Mouse (Mus musculus) C2C12 (cell line): Measurements from ENCODE around the gene Slmap. TPM values are rescaled to one million over a fixed set of nuclear protein-coding genes. Genes with fewer than 3 reads are reported as not detected.

Experiments
- H3K27me3 ChIP-seq: one replicate; pipeline ENCODE4 v1.6.1; 2011; ENCODE audit not compliant: control insufficient read depth, insufficient read depth, insufficient read length
- H3K36me3 ChIP-seq: one replicate; pipeline ENCODE4 v1.6.1; 2011; ENCODE audit not compliant: control insufficient read depth, insufficient read depth
- H3K4me3 ChIP-seq: one replicate; pipeline ENCODE4 v1.5.1; 2011; ENCODE audit warnings: mild to moderate bottlenecking, control low read depth; ENCODE audit not compliant: poor library complexity, insufficient read depth, severe bottlenecking
- H3K79me2 ChIP-seq: one replicate; pipeline ENCODE4 v1.6.1; 2011; ENCODE audit not compliant: control insufficient read depth, insufficient read depth
- H3K79me3 ChIP-seq: one replicate; pipeline ENCODE4 v1.6.1; 2011; ENCODE audit warnings: low read depth, control low read depth
- H3ac ChIP-seq: one replicate; pipeline ENCODE3; 2011; ENCODE audit warnings: low read depth; ENCODE audit not compliant: control insufficient read depth, insufficient read length
- CEBPB ChIP-seq: IDR thresholded peaks from one replicate; pipeline ENCODE4 v1.6.1; 2011; ENCODE audit warnings: low read depth, mild to moderate bottlenecking, control low read depth, moderate library complexity
- CTCF ChIP-seq: IDR thresholded peaks from one replicate; pipeline ENCODE4 v1.5.1; 2011; ENCODE audit not compliant: control insufficient read depth, insufficient read depth, insufficient read length
- FOSL1 ChIP-seq: IDR thresholded peaks from one replicate; pipeline ENCODE4 v1.8.0; 2011; ENCODE audit warnings: mild to moderate bottlenecking, low read length; ENCODE audit not compliant: poor library complexity, insufficient read depth, severe bottlenecking
- MAX ChIP-seq: IDR thresholded peaks from one replicate; pipeline ENCODE4 v1.6.1; 2011; ENCODE audit warnings: mild to moderate bottlenecking, control low read depth
- MYOD1 ChIP-seq: IDR thresholded peaks from one replicate; pipeline ENCODE4 v1.6.1; 2011; ENCODE audit warnings: low read depth; ENCODE audit not compliant: control insufficient read depth, insufficient read length
- MYOG ChIP-seq: IDR thresholded peaks from one replicate; pipeline ENCODE4 v1.6.1; 2011; ENCODE audit not compliant: control insufficient read depth, insufficient read length; ENCODE audit errors: extremely low read depth
- USF1 ChIP-seq: IDR thresholded peaks from one replicate; pipeline ENCODE4 v1.6.1; 2011; ENCODE audit warnings: low read depth, mild to moderate bottlenecking, control low read depth, moderate library complexity
- polyA plus RNA-seq: library from polyadenylated mRNA; unstranded; fragments of >200 nt; fragmentation: generic; extraction: Trizol; gene quantifications from one replicate; pipeline ENCODE4 v1.2.1, GENCODE M21; 2012; ENCODE audit warnings: missing spikeins

Slmap gene
- polyA plus RNA-seq, 1 experiment = 10.8 TPM

DNA sequence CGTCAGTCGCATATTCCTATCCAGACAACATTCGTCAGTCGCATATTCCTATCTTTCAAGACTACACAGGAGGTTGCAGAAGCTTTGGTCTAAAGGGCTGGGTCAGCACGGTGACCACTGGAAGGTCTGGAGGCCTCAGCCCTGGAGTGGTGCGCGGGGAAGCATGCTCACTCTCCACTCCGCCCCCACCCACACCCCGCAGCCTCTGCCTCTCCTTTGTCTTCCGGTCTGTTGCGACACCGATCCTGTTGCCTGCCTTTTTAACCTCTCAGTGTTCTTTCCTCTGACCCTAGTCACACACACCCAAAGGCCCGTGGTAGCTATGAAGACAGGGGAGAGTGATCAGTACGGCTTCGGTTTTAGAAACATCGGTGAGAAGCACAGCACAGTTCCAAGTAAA lies 79.9 kb downstream of the Slmap start:
- Histone ChIP-seq H3K79me2 (no peaks in the 10 kb centered on the region), H3K4me3 (no peak overlapping the region), H3ac (no peak overlapping the region), H3K36me3 (peaks cover 17% of the 10 kb centered on the region), H3K27me3 (no peaks in the 10 kb centered on the region), H3K79me3 (no peaks in the 10 kb centered on the region)
- TF ChIP-seq MYOG = no peak
- no peak for TF ChIP-seq MYOD1
- TF ChIP-seq USF1 = no peak
- TF ChIP-seq CEBPB = no peak
- no peak for TF ChIP-seq FOSL1
- no peak for TF ChIP-seq MAX
- TF ChIP-seq CTCF = no peak

DNA sequence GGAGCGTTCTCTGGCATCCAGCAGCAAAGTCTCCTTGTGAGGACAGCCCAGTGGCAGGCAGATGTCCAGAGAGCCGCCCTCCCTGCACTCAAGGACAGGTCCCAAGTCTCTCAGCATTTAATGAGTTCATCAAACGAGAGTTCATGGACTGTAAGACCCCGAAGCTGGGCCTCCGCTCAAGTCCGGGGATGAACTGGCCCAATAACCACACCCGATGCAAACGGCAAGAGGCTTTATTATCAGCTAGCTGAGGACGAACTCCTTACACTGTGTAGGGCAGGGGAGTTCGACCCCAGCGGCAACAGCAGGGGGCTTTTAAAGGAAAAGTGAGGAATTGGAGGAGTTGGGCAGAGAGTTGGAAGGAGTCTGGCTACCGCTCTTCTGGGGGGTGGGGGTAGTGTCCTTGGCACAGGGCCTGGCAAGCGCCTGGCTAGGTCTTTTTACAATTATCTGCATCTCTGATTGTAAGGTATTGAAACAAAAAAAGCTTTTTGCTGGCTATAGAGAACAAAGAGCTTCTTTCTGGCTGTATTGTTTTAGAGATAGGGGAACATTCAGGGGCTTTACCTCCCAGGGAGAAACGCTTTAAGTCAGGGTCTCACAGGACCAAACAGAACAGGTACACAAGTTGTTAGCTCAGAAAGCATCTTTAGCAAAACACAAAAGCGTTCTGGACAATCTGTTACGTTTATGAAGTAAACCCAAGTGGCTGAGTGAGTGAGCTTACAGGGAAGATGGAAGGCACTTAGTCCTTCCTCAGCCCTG lies 84.5 kb downstream of the Slmap start:
- Histone ChIP-seq H3K4me3 (no peak overlapping the region), H3K27me3 (no peaks in the 10 kb centered on the region), H3ac (no peak overlapping the region), H3K79me3 (no peaks in the 10 kb centered on the region), H3K79me2 (no peaks in the 10 kb centered on the region), H3K36me3 (peaks cover 12% of the 10 kb centered on the region)
- TF ChIP-seq USF1 (no peak), MYOD1 (no peak), CTCF (no peak), MAX (no peak), MYOG (no peak), CEBPB (no peak), FOSL1 (no peak)

DNA sequence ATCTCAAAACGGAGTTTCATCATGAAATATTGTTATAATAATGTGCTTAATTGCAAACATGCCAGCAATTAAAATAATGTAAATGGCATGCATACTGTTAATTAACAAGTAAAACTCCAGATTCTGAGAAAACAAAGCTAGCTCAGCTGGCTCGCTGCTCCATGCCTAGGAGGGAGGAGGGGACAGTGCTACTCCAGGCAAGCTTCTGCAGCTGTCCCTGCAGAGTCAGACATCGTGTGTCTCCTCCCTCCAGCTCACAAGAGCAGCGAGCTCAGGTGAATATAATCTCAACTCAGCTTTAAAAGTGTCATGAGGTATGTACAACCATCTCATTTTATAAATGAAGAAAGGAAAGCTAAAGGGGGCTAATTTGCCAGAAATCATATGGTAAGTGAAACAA lies 86.2 kb downstream of the Slmap start:
- Histone ChIP-seq H3K36me3 (peaks cover 17% of the 10 kb centered on the region), H3K27me3 (no peaks in the 10 kb centered on the region), H3K79me2 (no peaks in the 10 kb centered on the region), H3K4me3 (no peak overlapping the region), H3ac (no peak overlapping the region), H3K79me3 (no peaks in the 10 kb centered on the region)
- TF ChIP-seq CTCF = no peak
- no peak for TF ChIP-seq CEBPB
- no peak for TF ChIP-seq MYOD1

DNA sequence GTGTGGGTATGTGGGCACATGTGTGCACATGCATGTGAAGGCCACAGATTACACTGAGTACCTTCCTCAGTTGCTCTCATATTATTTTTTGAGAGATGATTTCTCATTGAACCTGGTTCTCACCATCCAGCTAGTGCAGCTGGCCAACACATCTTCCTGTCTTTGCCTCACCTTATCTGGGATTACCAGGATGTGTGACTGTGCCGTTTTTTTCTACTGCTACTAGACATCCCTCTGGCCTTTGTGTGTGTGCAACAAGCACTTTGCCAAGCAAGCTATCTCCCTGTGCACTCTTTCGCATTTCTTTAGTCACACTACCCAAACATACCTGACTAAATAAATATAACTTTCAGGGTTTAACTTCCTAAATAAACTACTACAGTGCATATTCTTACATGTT lies 87.5 kb downstream of the Slmap start:
- TF ChIP-seq MYOD1 (no peak), CTCF (no peak), MAX (no peak), CEBPB (no peak), FOSL1 (no peak), USF1 (no peak), MYOG (no peak)
- no peaks in the 10 kb centered on the region for H3K27me3 ChIP-seq
- peaks cover 15% of the 10 kb centered on the region for H3K36me3 ChIP-seq
- H3K4me3 ChIP-seq = no peak overlapping the region
- H3K79me2 ChIP-seq = no peaks in the 10 kb centered on the region
- no peaks in the 10 kb centered on the region for H3K79me3 ChIP-seq
- H3ac ChIP-seq = no peak overlapping the region

DNA sequence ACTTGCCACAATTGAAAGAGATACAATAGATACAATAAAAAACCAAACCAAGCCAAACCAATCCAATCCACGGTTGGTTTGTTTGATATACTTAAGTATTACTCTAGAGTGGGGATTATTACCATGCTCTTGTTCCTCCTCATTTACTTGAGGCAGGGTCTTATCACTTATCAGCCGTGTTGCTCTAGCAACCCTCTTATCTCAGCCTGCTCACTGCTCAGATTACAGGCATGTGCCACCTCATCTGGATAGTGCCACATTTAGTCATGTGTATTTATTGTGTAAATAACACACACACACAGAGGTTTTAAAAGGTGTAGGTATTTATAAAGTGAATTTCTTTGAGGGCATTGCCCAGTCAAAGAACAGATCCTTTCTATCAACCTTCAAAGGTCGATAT lies 88.2 kb downstream of the Slmap start:
- Histone ChIP-seq H3K79me3 (no peaks in the 10 kb centered on the region), H3K4me3 (no peak overlapping the region), H3K27me3 (no peaks in the 10 kb centered on the region), H3ac (no peak overlapping the region), H3K79me2 (no peaks in the 10 kb centered on the region), H3K36me3 (peaks cover 13% of the 10 kb centered on the region)
- TF ChIP-seq FOSL1 = no peak
- TF ChIP-seq MYOD1 = no peak
- no peak for TF ChIP-seq CEBPB
- no peak for TF ChIP-seq CTCF
- no peak for TF ChIP-seq USF1
- TF ChIP-seq MAX = no peak
- TF ChIP-seq MYOG = no peak

- no peaks in the 10 kb centered on the region for H3K79me3 ChIP-seq
- peaks cover 4% of the 10 kb centered on the region for H3K36me3 ChIP-seq
- TF ChIP-seq FOSL1 = no peak
- TF ChIP-seq MAX = no peak
- no peak for TF ChIP-seq CEBPB
- no peak for TF ChIP-seq CTCF
- no peak for TF ChIP-seq MYOD1
- no peak for TF ChIP-seq MYOG
- TF ChIP-seq USF1 = no peak
- H3K4me3 ChIP-seq = no peak overlapping the region
- no peak overlapping the region for H3ac ChIP-seq
- no peaks in the 10 kb centered on the region for H3K27me3 ChIP-seq
- H3K79me2 ChIP-seq = no peaks in the 10 kb centered on the region
These were observed 92.2 kb downstream of the Slmap start for GRCm38 (mm10) chr14:26442534-26442933.
